Mouse (Mus musculus): ENCODE results near the gene Ubl5. TPM values are rescaled to one million over a fixed set of nuclear protein-coding genes. Genes with fewer than 3 reads are reported as not detected.

Gene Ubl5
- polyA plus RNA-seq, 1 experiment, result 762 TPM

DNA sequence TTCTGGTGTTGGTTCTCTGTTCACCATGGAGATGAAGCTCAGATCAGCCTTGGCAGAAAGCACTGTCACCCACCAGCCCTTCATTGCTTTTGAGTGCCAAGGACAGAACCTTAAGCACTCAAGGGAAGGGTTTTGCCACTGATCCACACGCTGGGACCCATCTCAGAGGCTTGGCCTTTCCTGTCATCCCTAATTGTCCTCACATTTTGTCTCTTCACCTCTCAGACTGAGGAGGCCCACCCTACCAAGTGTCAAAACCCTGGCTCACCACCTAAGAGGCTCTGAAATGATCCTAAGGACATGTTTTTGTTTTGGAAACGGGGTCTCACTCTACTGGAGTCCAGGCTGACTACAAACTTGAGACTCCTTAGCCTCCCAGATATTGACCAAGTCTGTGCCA lies 5.9 kb upstream of the Ubl5 start:
- no peak overlapping the region for H3ac ChIP-seq (ENCODE audit: control insufficient read depth, insufficient read length)
- TF ChIP-seq MAX (IDR thresholded peaks at IDR 0.05; ENCODE audit: low read depth) (no peak), SRF (IDR thresholded peaks at IDR 0.05; ENCODE audit: control insufficient read depth, insufficient read length, low read depth) (no peak), MYOD1 (IDR thresholded peaks at IDR 0.05; ENCODE audit: control insufficient read depth in 1 of 3, insufficient read length in 2 of 3, low read depth in 2 of 3) (no peak), E2F4 (IDR thresholded peaks at IDR 0.05; ENCODE audit: insufficient read depth) (no peak), POLR2AphosphoS2 (IDR thresholded peaks at IDR 0.05; ENCODE audit: insufficient read length, low read depth) (no peak), TCF12 (IDR thresholded peaks at IDR 0.05; ENCODE audit: insufficient read depth, poor library complexity, severe bottlenecking) (no peak), TCF3 (IDR thresholded peaks at IDR 0.05; ENCODE audit: insufficient read length, low read depth) (no peak), POLR2A (IDR thresholded peaks at IDR 0.05; ENCODE audit: insufficient read length, low read depth) (no peak), REST (IDR thresholded peaks at IDR 0.05; ENCODE audit: insufficient read depth, insufficient read length) (no peak), CEBPB (IDR thresholded peaks at IDR 0.05; ENCODE audit: insufficient read depth, poor library complexity, severe bottlenecking) (no peak), MYOG (IDR thresholded peaks at IDR 0.05; ENCODE audit: control insufficient read depth in 1 of 3, insufficient read depth in 1 of 3, insufficient read length in 2 of 3, low read depth in 2 of 3) (no peak)
- H3K4me3 ChIP-seq, result no peak overlapping the region
- peaks cover 25% of the 10 kb centered on the region for H3K79me2 ChIP-seq (ENCODE audit: control insufficient read depth, insufficient read depth)
- no peak overlapping the region for H3K4me2 ChIP-seq (ENCODE audit: low read depth)
- no peaks in the 10 kb centered on the region for H3K27me3 ChIP-seq (ENCODE audit: control insufficient read depth, insufficient read depth, insufficient read length)
- no peaks in the 10 kb centered on the region for H3K36me3 ChIP-seq (ENCODE audit: control insufficient read depth, insufficient read depth)

DNA sequence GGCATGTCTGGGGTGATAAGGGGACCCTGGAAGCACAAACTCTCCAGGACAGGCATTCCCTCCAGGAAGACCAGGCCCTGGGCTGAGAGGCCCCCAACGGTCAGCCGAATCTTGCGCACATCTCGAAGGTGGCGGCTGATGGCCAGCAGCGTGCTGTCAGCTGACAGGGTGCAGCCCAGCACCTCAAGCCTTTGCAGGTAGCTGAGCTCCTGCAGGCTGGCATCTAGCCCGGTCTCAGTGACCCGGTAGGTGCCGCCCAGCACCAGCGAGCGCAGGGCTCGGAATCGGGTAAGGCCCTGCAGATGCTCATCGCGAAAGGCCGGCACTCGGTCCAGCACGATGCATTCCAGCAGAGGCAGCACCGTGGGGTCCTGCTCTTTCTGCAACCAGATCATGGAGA lies 4.1 kb upstream of the Ubl5 start:
- Histone ChIP-seq H3K27me3 (ENCODE audit: control insufficient read depth, insufficient read depth, insufficient read length) (no peaks in the 10 kb centered on the region), H3K4me3 (no peak overlapping the region), H3K4me2 (ENCODE audit: low read depth) (no peak overlapping the region), H3ac (ENCODE audit: control insufficient read depth, insufficient read length) (no peak overlapping the region), H3K79me2 (ENCODE audit: control insufficient read depth, insufficient read depth) (peaks cover 29% of the 10 kb centered on the region), H3K36me3 (ENCODE audit: control insufficient read depth, insufficient read depth) (no peaks in the 10 kb centered on the region)
- TF ChIP-seq TCF12 (IDR thresholded peaks at IDR 0.05; ENCODE audit: insufficient read depth, poor library complexity, severe bottlenecking) (no peak), MAX (IDR thresholded peaks at IDR 0.05; ENCODE audit: low read depth) (no peak), POLR2A (IDR thresholded peaks at IDR 0.05; ENCODE audit: insufficient read length, low read depth) (no peak), MYOD1 (IDR thresholded peaks at IDR 0.05; ENCODE audit: control insufficient read depth in 1 of 3, insufficient read length in 2 of 3, low read depth in 2 of 3) (no peak), CEBPB (IDR thresholded peaks at IDR 0.05; ENCODE audit: insufficient read depth, poor library complexity, severe bottlenecking) (no peak), E2F4 (IDR thresholded peaks at IDR 0.05; ENCODE audit: insufficient read depth) (no peak), SRF (IDR thresholded peaks at IDR 0.05; ENCODE audit: control insufficient read depth, insufficient read length, low read depth) (no peak), POLR2AphosphoS2 (IDR thresholded peaks at IDR 0.05; ENCODE audit: insufficient read length, low read depth) (no peak), USF1 (IDR thresholded peaks at IDR 0.05; ENCODE audit: low read depth) (no peak)

DNA sequence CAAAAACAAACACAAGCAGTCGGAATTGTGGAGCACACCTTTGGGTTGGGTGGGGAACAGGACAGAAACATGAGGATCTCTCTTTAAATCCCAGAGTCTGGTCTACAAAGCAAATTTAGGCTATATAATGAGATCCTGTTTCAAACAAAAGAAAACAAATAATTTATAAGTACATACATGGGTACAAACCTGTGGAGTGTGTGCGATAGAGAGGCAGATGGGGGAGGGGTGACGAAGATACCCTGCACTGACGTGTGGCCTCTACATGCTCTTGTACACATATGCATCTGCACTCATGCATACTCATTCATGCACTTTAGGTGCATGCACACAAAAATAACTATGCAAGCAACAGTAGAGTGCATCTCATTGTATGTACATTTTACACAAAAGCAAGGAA lies 3.2 kb upstream of the Ubl5 start:
- TF ChIP-seq POLR2AphosphoS2 (IDR thresholded peaks at IDR 0.05; ENCODE audit: insufficient read length, low read depth), result no peak
- no peak for TF ChIP-seq MYOG (IDR thresholded peaks at IDR 0.05; ENCODE audit: control insufficient read depth in 1 of 3, insufficient read depth in 1 of 3, insufficient read length in 2 of 3, low read depth in 2 of 3)
- TF ChIP-seq POLR2A (IDR thresholded peaks at IDR 0.05; ENCODE audit: insufficient read length, low read depth), result no peak
- TF ChIP-seq TCF3 (IDR thresholded peaks at IDR 0.05; ENCODE audit: insufficient read length, low read depth), result no peak
- no peak for TF ChIP-seq MYOD1 (IDR thresholded peaks at IDR 0.05; ENCODE audit: control insufficient read depth in 1 of 3, insufficient read length in 2 of 3, low read depth in 2 of 3)
- no peak for TF ChIP-seq E2F4 (IDR thresholded peaks at IDR 0.05; ENCODE audit: insufficient read depth)
- TF ChIP-seq SRF (IDR thresholded peaks at IDR 0.05; ENCODE audit: control insufficient read depth, insufficient read length, low read depth), result no peak
- TF ChIP-seq MAX (IDR thresholded peaks at IDR 0.05; ENCODE audit: low read depth), result no peak
- TF ChIP-seq CEBPB (IDR thresholded peaks at IDR 0.05; ENCODE audit: insufficient read depth, poor library complexity, severe bottlenecking), result no peak
- Histone ChIP-seq H3K36me3 (ENCODE audit: control insufficient read depth, insufficient read depth) (no peaks in the 10 kb centered on the region), H3K4me3 (no peak overlapping the region), H3K27me3 (ENCODE audit: control insufficient read depth, insufficient read depth, insufficient read length) (no peaks in the 10 kb centered on the region), H3ac (ENCODE audit: control insufficient read depth, insufficient read length) (no peak overlapping the region), H3K79me2 (ENCODE audit: control insufficient read depth, insufficient read depth) (peaks cover 38% of the 10 kb centered on the region), H3K4me2 (ENCODE audit: low read depth) (no peak overlapping the region)

DNA sequence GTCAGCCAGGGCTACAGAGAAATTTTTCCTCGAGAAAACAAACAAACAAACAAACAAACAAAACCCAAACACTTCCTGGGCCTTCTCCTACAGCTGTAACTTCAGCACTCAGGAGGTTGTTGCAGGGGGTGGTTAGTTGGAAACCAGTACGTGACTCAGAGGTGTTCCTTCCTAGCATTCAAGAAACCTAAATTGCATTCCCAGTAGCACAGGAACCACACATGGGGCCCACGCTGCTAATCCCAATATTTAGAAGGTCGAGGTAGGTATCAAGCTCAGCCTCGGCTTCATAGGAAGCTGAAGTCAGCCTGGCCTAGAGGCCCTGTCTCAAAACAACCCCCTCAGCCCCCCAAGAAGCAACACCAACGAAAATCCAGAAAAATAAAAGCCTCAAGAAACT lies 1.2 kb upstream of the Ubl5 start:
- Histone ChIP-seq H3K4me3 (peak overlapping the region; percentile 93), H3K36me3 (ENCODE audit: control insufficient read depth, insufficient read depth) (no peaks in the 10 kb centered on the region), H3K79me2 (ENCODE audit: control insufficient read depth, insufficient read depth) (peaks cover 53% of the 10 kb centered on the region), H3K4me2 (ENCODE audit: low read depth) (peak overlapping the region; percentile 99), H3K27me3 (ENCODE audit: control insufficient read depth, insufficient read depth, insufficient read length) (no peaks in the 10 kb centered on the region), H3ac (ENCODE audit: control insufficient read depth, insufficient read length) (peak overlapping the region; percentile 45)
- TF ChIP-seq E2F4 (IDR thresholded peaks at IDR 0.05; ENCODE audit: insufficient read depth), result no peak
- no peak for TF ChIP-seq MYOG (IDR thresholded peaks at IDR 0.05; ENCODE audit: control insufficient read depth in 1 of 3, insufficient read depth in 1 of 3, insufficient read length in 2 of 3, low read depth in 2 of 3)
- no peak for TF ChIP-seq SRF (IDR thresholded peaks at IDR 0.05; ENCODE audit: control insufficient read depth, insufficient read length, low read depth)
- no peak for TF ChIP-seq MYOD1 (IDR thresholded peaks at IDR 0.05; ENCODE audit: control insufficient read depth in 1 of 3, insufficient read length in 2 of 3, low read depth in 2 of 3)

DNA sequence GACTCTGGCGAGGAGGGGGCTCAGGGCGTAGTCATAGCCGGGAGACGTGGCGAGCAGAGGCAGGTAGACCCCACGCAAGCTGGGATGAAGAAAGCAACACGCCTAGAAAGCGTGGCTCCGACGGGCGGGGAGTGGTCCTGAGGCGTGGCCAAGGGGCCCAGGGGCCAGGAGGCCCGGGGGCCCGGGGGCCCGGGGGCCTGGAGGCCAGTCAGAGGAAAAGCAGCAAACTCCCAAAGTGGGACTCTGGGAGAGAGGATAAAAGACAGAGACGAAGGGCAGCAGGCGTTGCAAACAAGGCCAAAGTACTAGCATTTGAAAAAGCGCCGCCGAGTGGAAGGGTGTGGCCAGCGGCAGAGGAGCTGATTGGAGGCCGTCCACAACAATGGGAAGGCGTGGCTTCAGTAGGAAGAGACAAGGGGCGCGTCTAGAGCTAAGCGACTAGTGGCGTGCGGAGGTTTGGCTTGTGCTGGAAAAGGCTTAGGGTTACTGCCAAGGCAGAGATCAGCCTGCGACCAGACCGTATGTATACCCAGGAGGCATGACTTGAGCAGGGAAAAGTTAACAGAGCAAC lies 303 bp downstream of the Ubl5 start:
- peak overlapping the region; percentile 93 for H3K4me3 ChIP-seq
- no peak for TF ChIP-seq MYOD1 (IDR thresholded peaks at IDR 0.05; ENCODE audit: control insufficient read depth in 1 of 3, insufficient read length in 2 of 3, low read depth in 2 of 3)
- TF ChIP-seq POLR2A (IDR thresholded peaks at IDR 0.05; ENCODE audit: insufficient read length, low read depth), result peak; percentile 56
- TF ChIP-seq SRF (IDR thresholded peaks at IDR 0.05; ENCODE audit: control insufficient read depth, insufficient read length, low read depth), result peak; percentile 15
- TF ChIP-seq MAX (IDR thresholded peaks at IDR 0.05; ENCODE audit: low read depth), result no peak
- no peak for TF ChIP-seq TCF12 (IDR thresholded peaks at IDR 0.05; ENCODE audit: insufficient read depth, poor library complexity, severe bottlenecking)
- peak; percentile 59 for TF ChIP-seq POLR2AphosphoS2 (IDR thresholded peaks at IDR 0.05; ENCODE audit: insufficient read length, low read depth)
- TF ChIP-seq E2F4 (IDR thresholded peaks at IDR 0.05; ENCODE audit: insufficient read depth), result peak; percentile 80
- TF ChIP-seq TCF3 (IDR thresholded peaks at IDR 0.05; ENCODE audit: insufficient read length, low read depth), result no peak
- TF ChIP-seq USF1 (IDR thresholded peaks at IDR 0.05; ENCODE audit: low read depth), result no peak
- no peak for TF ChIP-seq MYOG (IDR thresholded peaks at IDR 0.05; ENCODE audit: control insufficient read depth in 1 of 3, insufficient read depth in 1 of 3, insufficient read length in 2 of 3, low read depth in 2 of 3)
- TF ChIP-seq REST (IDR thresholded peaks at IDR 0.05; ENCODE audit: insufficient read depth, insufficient read length), result no peak
- H3ac ChIP-seq (ENCODE audit: control insufficient read depth, insufficient read length), result peak overlapping the region; percentile 45

More for the DNA sequence above, 303 bp downstream of the Ubl5 start:
- Histone ChIP-seq H3K4me2 (ENCODE audit: low read depth) (peak overlapping the region; percentile 99), H3K27me3 (ENCODE audit: control insufficient read depth, insufficient read depth, insufficient read length) (no peaks in the 10 kb centered on the region), H3K79me2 (ENCODE audit: control insufficient read depth, insufficient read depth) (peaks cover 57% of the 10 kb centered on the region), H3K36me3 (ENCODE audit: control insufficient read depth, insufficient read depth) (no peaks in the 10 kb centered on the region)
